Mouse (Mus musculus): ENCODE data around the gene Slc38a6. TPM values are rescaled to one million over a fixed set of nuclear protein-coding genes. Genes with fewer than 3 reads are reported as not detected.

Slc38a6 gene
- polyA plus RNA-seq, 1 experiment: 18.8 TPM

- no peaks in the 10 kb centered on the region for H3K36me3 ChIP-seq (ENCODE audit: control insufficient read depth, insufficient read depth, low read length, poor library complexity, severe bottlenecking)
- H3K4me3 ChIP-seq (ENCODE audit: low read depth, low read length): no peak overlapping the region
- TF ChIP-seq CTCF (IDR thresholded peaks at IDR 0.05; ENCODE audit: low read depth, low read length) (no peak), EP300 (IDR thresholded peaks at IDR 0.05; ENCODE audit: insufficient read depth, low read depth, low read length) (no peak), POLR2A (IDR thresholded peaks at IDR 0.05; ENCODE audit: insufficient read depth, low read length) (no peak)
- H3K27me3 ChIP-seq (ENCODE audit: control insufficient read depth, insufficient read depth, low read length, poor library complexity, severe bottlenecking): no peaks in the 10 kb centered on the region
- H3K4me1 ChIP-seq (ENCODE audit: control insufficient read depth, insufficient read depth, low read length): peaks cover 4% of the 10 kb centered on the region
- no peak overlapping the region for H3K9ac ChIP-seq (ENCODE audit: low read depth, poor library complexity, severe bottlenecking)
- no peak overlapping the region for H3K27ac ChIP-seq (ENCODE audit: insufficient read depth, low read length)
- no peaks in the 10 kb centered on the region for H3K9me3 ChIP-seq (replicated peaks; ENCODE audit: control insufficient read depth, insufficient read depth, low read length, poor library complexity, severe bottlenecking)
Observed at GRCm38 (mm10) chr12:73370367-73370944, 83.9 kb downstream of the Slc38a6 start.

- H3K36me3 ChIP-seq (ENCODE audit: control insufficient read depth, insufficient read depth, low read length, poor library complexity, severe bottlenecking): no peaks in the 10 kb centered on the region
- H3K4me3 ChIP-seq (ENCODE audit: low read depth, low read length): no peak overlapping the region
- H3K27ac ChIP-seq (ENCODE audit: insufficient read depth, low read length): no peak overlapping the region
- no peak overlapping the region for H3K9ac ChIP-seq (ENCODE audit: low read depth, poor library complexity, severe bottlenecking)
- no peaks in the 10 kb centered on the region for H3K27me3 ChIP-seq (ENCODE audit: control insufficient read depth, insufficient read depth, low read length, poor library complexity, severe bottlenecking)
- H3K4me1 ChIP-seq (ENCODE audit: control insufficient read depth, insufficient read depth, low read length): peaks cover 4% of the 10 kb centered on the region
- no peaks in the 10 kb centered on the region for H3K9me3 ChIP-seq (replicated peaks; ENCODE audit: control insufficient read depth, insufficient read depth, low read length, poor library complexity, severe bottlenecking)
- TF ChIP-seq POLR2A (IDR thresholded peaks at IDR 0.05; ENCODE audit: insufficient read depth, low read length): no peak
- no peak for TF ChIP-seq CTCF (IDR thresholded peaks at IDR 0.05; ENCODE audit: low read depth, low read length)
- TF ChIP-seq EP300 (IDR thresholded peaks at IDR 0.05; ENCODE audit: insufficient read depth, low read depth, low read length): no peak
Observed at GRCm38 (mm10) chr12:73371132-73371531, 84.6 kb downstream of the Slc38a6 start.

- H3K4me3 ChIP-seq (ENCODE audit: low read depth, low read length): no peak overlapping the region
- H3K36me3 ChIP-seq (ENCODE audit: control insufficient read depth, insufficient read depth, low read length, poor library complexity, severe bottlenecking): no peaks in the 10 kb centered on the region
- H3K9ac ChIP-seq (ENCODE audit: low read depth, poor library complexity, severe bottlenecking): no peak overlapping the region
- TF ChIP-seq POLR2A (IDR thresholded peaks at IDR 0.05; ENCODE audit: insufficient read depth, low read length): no peak
- no peak for TF ChIP-seq EP300 (IDR thresholded peaks at IDR 0.05; ENCODE audit: insufficient read depth, low read depth, low read length)
- TF ChIP-seq CTCF (IDR thresholded peaks at IDR 0.05; ENCODE audit: low read depth, low read length): no peak
- no peak overlapping the region for H3K27ac ChIP-seq (ENCODE audit: insufficient read depth, low read length)
- H3K27me3 ChIP-seq (ENCODE audit: control insufficient read depth, insufficient read depth, low read length, poor library complexity, severe bottlenecking): no peaks in the 10 kb centered on the region
- H3K4me1 ChIP-seq (ENCODE audit: control insufficient read depth, insufficient read depth, low read length): peaks cover 2% of the 10 kb centered on the region
- no peaks in the 10 kb centered on the region for H3K9me3 ChIP-seq (replicated peaks; ENCODE audit: control insufficient read depth, insufficient read depth, low read length, poor library complexity, severe bottlenecking)
Observed at GRCm38 (mm10) chr12:73378026-73378425, 91.4 kb downstream of the Slc38a6 start.

- no peak overlapping the region for H3K27ac ChIP-seq (ENCODE audit: insufficient read depth, low read length)
- H3K4me1 ChIP-seq (ENCODE audit: control insufficient read depth, insufficient read depth, low read length): peaks cover 3% of the 10 kb centered on the region
- no peak for TF ChIP-seq POLR2A (IDR thresholded peaks at IDR 0.05; ENCODE audit: insufficient read depth, low read length)
- no peak for TF ChIP-seq CTCF (IDR thresholded peaks at IDR 0.05; ENCODE audit: low read depth, low read length)
- TF ChIP-seq EP300 (IDR thresholded peaks at IDR 0.05; ENCODE audit: insufficient read depth, low read depth, low read length): no peak
- no peak overlapping the region for H3K4me3 ChIP-seq (ENCODE audit: low read depth, low read length)
- H3K27me3 ChIP-seq (ENCODE audit: control insufficient read depth, insufficient read depth, low read length, poor library complexity, severe bottlenecking): no peaks in the 10 kb centered on the region
- no peaks in the 10 kb centered on the region for H3K9me3 ChIP-seq (replicated peaks; ENCODE audit: control insufficient read depth, insufficient read depth, low read length, poor library complexity, severe bottlenecking)
- H3K9ac ChIP-seq (ENCODE audit: low read depth, poor library complexity, severe bottlenecking): no peak overlapping the region
- H3K36me3 ChIP-seq (ENCODE audit: control insufficient read depth, insufficient read depth, low read length, poor library complexity, severe bottlenecking): no peaks in the 10 kb centered on the region
Observed at GRCm38 (mm10) chr12:73378724-73379355, 92.3 kb downstream of the Slc38a6 start.

GRCm38 (mm10) chr12:73380686-73381360 lies 94.2 kb downstream of the Slc38a6 start:
- Histone ChIP-seq H3K4me1 (ENCODE audit: control insufficient read depth, insufficient read depth, low read length) (peaks cover 7% of the 10 kb centered on the region), H3K9ac (ENCODE audit: low read depth, poor library complexity, severe bottlenecking) (no peak overlapping the region), H3K9me3 (replicated peaks; ENCODE audit: control insufficient read depth, insufficient read depth, low read length, poor library complexity, severe bottlenecking) (no peaks in the 10 kb centered on the region), H3K27ac (ENCODE audit: insufficient read depth, low read length) (no peak overlapping the region), H3K36me3 (ENCODE audit: control insufficient read depth, insufficient read depth, low read length, poor library complexity, severe bottlenecking) (no peaks in the 10 kb centered on the region), H3K27me3 (ENCODE audit: control insufficient read depth, insufficient read depth, low read length, poor library complexity, severe bottlenecking) (no peaks in the 10 kb centered on the region), H3K4me3 (ENCODE audit: low read depth, low read length) (no peak overlapping the region)
- TF ChIP-seq POLR2A (IDR thresholded peaks at IDR 0.05; ENCODE audit: insufficient read depth, low read length): no peak
- no peak for TF ChIP-seq EP300 (IDR thresholded peaks at IDR 0.05; ENCODE audit: insufficient read depth, low read depth, low read length)
- TF ChIP-seq CTCF (IDR thresholded peaks at IDR 0.05; ENCODE audit: low read depth, low read length): no peak

- no peak overlapping the region for H3K27ac ChIP-seq (ENCODE audit: insufficient read depth, low read length)
Observed at GRCm38 (mm10) chr12:73381452-73381851, 94.9 kb downstream of the Slc38a6 start.

More at GRCm38 (mm10) chr12:73381452-73381851, 94.9 kb downstream of the Slc38a6 start:
- Histone ChIP-seq H3K36me3 (ENCODE audit: control insufficient read depth, insufficient read depth, low read length, poor library complexity, severe bottlenecking) (no peaks in the 10 kb centered on the region), H3K9ac (ENCODE audit: low read depth, poor library complexity, severe bottlenecking) (no peak overlapping the region), H3K4me1 (ENCODE audit: control insufficient read depth, insufficient read depth, low read length) (peaks cover 7% of the 10 kb centered on the region), H3K27me3 (ENCODE audit: control insufficient read depth, insufficient read depth, low read length, poor library complexity, severe bottlenecking) (no peaks in the 10 kb centered on the region), H3K4me3 (ENCODE audit: low read depth, low read length) (no peak overlapping the region), H3K9me3 (replicated peaks; ENCODE audit: control insufficient read depth, insufficient read depth, low read length, poor library complexity, severe bottlenecking) (no peaks in the 10 kb centered on the region)
- no peak for TF ChIP-seq POLR2A (IDR thresholded peaks at IDR 0.05; ENCODE audit: insufficient read depth, low read length)
- no peak for TF ChIP-seq EP300 (IDR thresholded peaks at IDR 0.05; ENCODE audit: insufficient read depth, low read depth, low read length)
